Mouse (Mus musculus): ENCODE results near the gene Sh3pxd2a. TPM values are rescaled to one million over a fixed set of nuclear protein-coding genes. Genes with fewer than 3 reads are reported as not detected.

The Sh3pxd2a gene
- polyA plus RNA-seq, 1 experiment from 2014 or later, result 0.82 TPM

- ATAC-seq (no peak), DNase-seq (no peak)
- no peak overlapping the region for H3K9ac ChIP-seq (replicated peaks)
- no peak overlapping the region for H3K4me2 ChIP-seq (ENCODE audit: low read depth, low read length)
- no peaks in the 10 kb centered on the region for H3K27me3 ChIP-seq (ENCODE audit: insufficient read depth, low read length)
- H3K4me1 ChIP-seq (ENCODE audit: insufficient read depth), result peaks cover 26% of the 10 kb centered on the region
- no peak overlapping the region for H3K27ac ChIP-seq (ENCODE audit: low read depth)
- no peaks in the 10 kb centered on the region for H3K9me3 ChIP-seq (ENCODE audit: low read length)
- TF ChIP-seq EP300 (IDR thresholded peaks at IDR 0.05; ENCODE audit: low read depth) (no peak), CTCF (IDR thresholded peaks at IDR 0.05; ENCODE audit: low read depth) (no peak)
- WGBS (ENCODE audit: insufficient replicate concordance), result 74% methylated on average over 7 of the region's 7 CpGs
- no peaks in the 10 kb centered on the region for H3K36me3 ChIP-seq (replicated peaks; ENCODE audit: insufficient read depth, low read length)
- no peak overlapping the region for H3K4me3 ChIP-seq (ENCODE audit: low read depth, low read length)
These were observed 55.5 kb downstream of the Sh3pxd2a start for GRCm38 (mm10) chr19:47408656-47409055.

- TF ChIP-seq EP300 (IDR thresholded peaks at IDR 0.05; ENCODE audit: low read depth), result no peak
- no peaks in the 10 kb centered on the region for H3K27me3 ChIP-seq (ENCODE audit: insufficient read depth, low read length)
- H3K4me2 ChIP-seq (ENCODE audit: low read depth, low read length), result no peak overlapping the region
- 0 out of 2 replicates have a peak overlapping the region, but pooled peaks have one; percentile 51 for H3K27ac ChIP-seq (ENCODE audit: low read depth)
- no peaks in the 10 kb centered on the region for H3K9me3 ChIP-seq (ENCODE audit: low read length)
- H3K9ac ChIP-seq (replicated peaks), result no peak overlapping the region
- WGBS (ENCODE audit: insufficient replicate concordance), result 82% methylated on average over 6 of the region's 6 CpGs
- peaks cover 39% of the 10 kb centered on the region for H3K4me1 ChIP-seq (ENCODE audit: insufficient read depth)
- no peak overlapping the region for H3K4me3 ChIP-seq (ENCODE audit: low read depth, low read length)
- no peak for DNase-seq
- ATAC-seq, result no peak
- H3K36me3 ChIP-seq (replicated peaks; ENCODE audit: insufficient read depth, low read length), result no peaks in the 10 kb centered on the region
These were observed 56.9 kb downstream of the Sh3pxd2a start for GRCm38 (mm10) chr19:47407332-47407731.

GRCm38 (mm10) chr19:47406524-47406923 lies 57.7 kb downstream of the Sh3pxd2a start:
- Histone ChIP-seq H3K36me3 (replicated peaks; ENCODE audit: insufficient read depth, low read length) (no peaks in the 10 kb centered on the region), H3K4me2 (ENCODE audit: low read depth, low read length) (no peak overlapping the region), H3K9me3 (ENCODE audit: low read length) (no peaks in the 10 kb centered on the region), H3K27me3 (ENCODE audit: insufficient read depth, low read length) (no peaks in the 10 kb centered on the region), H3K9ac (replicated peaks) (no peak overlapping the region), H3K4me1 (ENCODE audit: insufficient read depth) (peaks cover 44% of the 10 kb centered on the region), H3K4me3 (ENCODE audit: low read depth, low read length) (no peak overlapping the region), H3K27ac (ENCODE audit: low read depth) (peak overlapping the region; percentile 69)
- TF ChIP-seq CTCF (IDR thresholded peaks at IDR 0.05; ENCODE audit: low read depth) (no peak), EP300 (IDR thresholded peaks at IDR 0.05; ENCODE audit: low read depth) (no peak)
- 33% methylated on average over 6 of the region's 6 CpGs for WGBS (ENCODE audit: insufficient replicate concordance)
- ATAC-seq, result peak; percentile 66
- peak; percentile 51 for DNase-seq

GRCm38 (mm10) chr19:47405548-47405947 lies 58.7 kb downstream of the Sh3pxd2a start:
- Histone ChIP-seq H3K4me2 (ENCODE audit: low read depth, low read length) (no peak overlapping the region), H3K27ac (ENCODE audit: low read depth) (peak overlapping the region; percentile 69), H3K27me3 (ENCODE audit: insufficient read depth, low read length) (no peaks in the 10 kb centered on the region), H3K9me3 (ENCODE audit: low read length) (no peaks in the 10 kb centered on the region), H3K36me3 (replicated peaks; ENCODE audit: insufficient read depth, low read length) (no peaks in the 10 kb centered on the region), H3K4me1 (ENCODE audit: insufficient read depth) (peaks cover 44% of the 10 kb centered on the region), H3K9ac (replicated peaks) (no peak overlapping the region), H3K4me3 (ENCODE audit: low read depth, low read length) (no peak overlapping the region)
- TF ChIP-seq CTCF (IDR thresholded peaks at IDR 0.05; ENCODE audit: low read depth) (no peak), EP300 (IDR thresholded peaks at IDR 0.05; ENCODE audit: low read depth) (no peak)
- 69% methylated on average over 8 of the region's 8 CpGs for WGBS (ENCODE audit: insufficient replicate concordance)
- DNase-seq, result no peak
- no peak for ATAC-seq

GRCm38 (mm10) chr19:47403391-47404379 lies 60.5 kb downstream of the Sh3pxd2a start:
- no peak for TF ChIP-seq EP300 (IDR thresholded peaks at IDR 0.05; ENCODE audit: low read depth)
- TF ChIP-seq CTCF (IDR thresholded peaks at IDR 0.05; ENCODE audit: low read depth), result no peak
- H3K9ac ChIP-seq (replicated peaks), result peak overlapping the region; percentile 39; the same call in 1 of the 2 replicates
- no peaks in the 10 kb centered on the region for H3K27me3 ChIP-seq (ENCODE audit: insufficient read depth, low read length)
- no peak for ATAC-seq
- DNase-seq, result no peak
- H3K36me3 ChIP-seq (replicated peaks; ENCODE audit: insufficient read depth, low read length), result no peaks in the 10 kb centered on the region
- H3K4me2 ChIP-seq (ENCODE audit: low read depth, low read length), result peak overlapping the region; percentile 46
- H3K27ac ChIP-seq (ENCODE audit: low read depth), result peak overlapping the region; percentile 90
- WGBS (ENCODE audit: insufficient replicate concordance), result 67% methylated on average over 3 of the region's 3 CpGs
- H3K4me1 ChIP-seq (ENCODE audit: insufficient read depth), result peaks cover 47% of the 10 kb centered on the region
- H3K9me3 ChIP-seq (ENCODE audit: low read length), result no peaks in the 10 kb centered on the region
- H3K4me3 ChIP-seq (ENCODE audit: low read depth, low read length), result no peak overlapping the region

- no peaks in the 10 kb centered on the region for H3K9me3 ChIP-seq (ENCODE audit: low read length)
- no peaks in the 10 kb centered on the region for H3K36me3 ChIP-seq (replicated peaks; ENCODE audit: insufficient read depth, low read length)
- no peak overlapping the region for H3K4me3 ChIP-seq (ENCODE audit: low read depth, low read length)
- peak overlapping the region; percentile 39; the same call in 1 of the 2 replicates for H3K9ac ChIP-seq (replicated peaks)
- TF ChIP-seq CTCF (IDR thresholded peaks at IDR 0.05; ENCODE audit: low read depth) (no peak), EP300 (IDR thresholded peaks at IDR 0.05; ENCODE audit: low read depth) (peak; percentile 88)
- 20% methylated on average over 6 of the region's 6 CpGs for WGBS (ENCODE audit: insufficient replicate concordance)
- ATAC-seq (peak; percentile 91), DNase-seq (peak; percentile 74)
- H3K4me2 ChIP-seq (ENCODE audit: low read depth, low read length), result peak overlapping the region; percentile 46
- peaks cover 47% of the 10 kb centered on the region for H3K4me1 ChIP-seq (ENCODE audit: insufficient read depth)
- H3K27ac ChIP-seq (ENCODE audit: low read depth), result peak overlapping the region; percentile 90
- no peaks in the 10 kb centered on the region for H3K27me3 ChIP-seq (ENCODE audit: insufficient read depth, low read length)
These were observed 61.2 kb downstream of the Sh3pxd2a start for GRCm38 (mm10) chr19:47402976-47403375.

Measured in liver, postnatal 0 days (tissue).